Mouse (Mus musculus) WW6 (cell line): ENCODE measurements at regions not wholly inside any gene's neighbourhood (a gene's known extent, or its start where the extent isn't known, plus 50 kb on each side); places are given as distances from the start of the nearest gene placed in this dataset.

ENCODE experiments used
- DNase-seq: peaks from one replicate; pipeline ENCODE4 v3.0.0-alpha.2; 2013; ENCODE audit warnings: low read depth, low spot score

GRCm38 (mm10) chr12:35640911-35641345 is 106.1 kb upstream of the Ahr start:
- DNase-seq: no peak

GRCm38 (mm10) chr12:35623484-35623883 is 88.6 kb upstream of the Ahr start:
- no peak for DNase-seq

GRCm38 (mm10) chr12:35614885-35615284 is 80.0 kb upstream of the Ahr start:
- no peak for DNase-seq

- DNase-seq: no peak
Measured at GRCm38 (mm10) chr12:35607652-35608051, 72.8 kb upstream of the Ahr start.

GRCm38 (mm10) chr12:35603742-35604141 is 68.9 kb upstream of the Ahr start:
- DNase-seq: no peak

- DNase-seq: no peak
Measured at GRCm38 (mm10) chr12:35602589-35602988, 67.8 kb upstream of the Ahr start.

GRCm38 (mm10) chr12:35598298-35598697 is 63.5 kb upstream of the Ahr start:
- DNase-seq: no peak

GRCm38 (mm10) chr12:35592866-35593265 is 58.0 kb upstream of the Ahr start:
- DNase-seq: peak; percentile 18
